Mouse (Mus musculus) liver, adult 2 months (tissue): ENCODE results near the gene Arhgap5. TPM values are rescaled to one million over a fixed set of nuclear protein-coding genes. Genes with fewer than 3 reads are reported as not detected.

ENCODE experiments used
- DNase-seq: peaks from one replicate; pipeline ENCODE4 v3.0.0-alpha.2; 2011; ENCODE audit warnings: low read depth, low spot score; ENCODE audit errors: extremely low read depth
- H3K27ac ChIP-seq: fragments of 200-500 bp; replicated peaks from 2 replicates; pipeline ENCODE4 v1.5.1; 2012; ENCODE audit warnings: low read depth, mild to moderate bottlenecking, control low read depth, inconsistent platforms, low read length; ENCODE audit not compliant: insufficient read depth
- H3K27me3 ChIP-seq: fragments of 200-500 bp; 2 replicates; pipeline ENCODE4 v1.6.1; 2012; ENCODE audit warnings: mild to moderate bottlenecking, moderate library complexity, low read length, inconsistent platforms; ENCODE audit not compliant: control insufficient read depth, insufficient read depth
- H3K36me3 ChIP-seq: fragments of 200-500 bp; 2 replicates; pipeline ENCODE4 v1.6.1; 2012; ENCODE audit warnings: low read length, inconsistent platforms; ENCODE audit not compliant: control insufficient read depth, insufficient read depth
- H3K4me1 ChIP-seq: fragments of 200-500 bp; 2 replicates; pipeline ENCODE4 v1.6.1; 2011; ENCODE audit warnings: low read length; ENCODE audit not compliant: control insufficient read depth, insufficient read depth
- H3K4me3 ChIP-seq: fragments of 200-500 bp; 2 replicates; pipeline ENCODE4 v1.5.1; 2011; ENCODE audit warnings: low read depth, mild to moderate bottlenecking, control low read depth, low read length, moderate library complexity; ENCODE audit not compliant: insufficient read depth
- H3K79me2 ChIP-seq: fragments of 200-500 bp; 2 replicates; pipeline ENCODE4 v1.6.1; 2012; ENCODE audit warnings: inconsistent platforms, mild to moderate bottlenecking, low read length, moderate library complexity; ENCODE audit not compliant: control insufficient read depth, insufficient read depth
- H3K9ac ChIP-seq: fragments of 200-500 bp; 2 replicates; pipeline ENCODE4 v1.6.1; 2012; ENCODE audit warnings: low read depth, mild to moderate bottlenecking, control low read depth, inconsistent platforms, low read length
- CTCF ChIP-seq: fragments of 200-500 bp; IDR thresholded peaks from 2 replicates; pipeline ENCODE4 v1.5.1; 2011; ENCODE audit warnings: low read depth, low read length, control low read depth
- POLR2A ChIP-seq: fragments of 200-500 bp; IDR thresholded peaks from 2 replicates; pipeline ENCODE4 v1.6.1; 2011; ENCODE audit warnings: low read length, control low read depth; ENCODE audit not compliant: insufficient read depth; ENCODE audit errors: extremely low read depth
- WGBS: fragments of 180-500 bp; shearing (Covaris S2); methylation state at CpG from one replicate; pipeline ENCODE4 v1.1.7; 2018; 5-methylcytosine and 5-hydroxymethylcytosine counted together
- polyA plus RNA-seq: library from polyadenylated mRNA; depleted of rRNA; stranded (reverse); fragments of >200 nt; gene quantifications from 2 replicates; pipeline ENCODE4 v1.2.3, GENCODE M21; 2012; rRNA removed
- total RNA-seq: library from RNA; depleted of rRNA; stranded (reverse); fragments of >200 nt; gene quantifications from 2 replicates; pipeline ENCODE4 v1.2.3, GENCODE M21; 2014; rRNA removed

Gene Arhgap5
- 83.8 and 92.7 TPM in 2 replicates for total RNA-seq
- 3.1 and 3.5 TPM in 2 replicates for polyA plus RNA-seq

DNA sequence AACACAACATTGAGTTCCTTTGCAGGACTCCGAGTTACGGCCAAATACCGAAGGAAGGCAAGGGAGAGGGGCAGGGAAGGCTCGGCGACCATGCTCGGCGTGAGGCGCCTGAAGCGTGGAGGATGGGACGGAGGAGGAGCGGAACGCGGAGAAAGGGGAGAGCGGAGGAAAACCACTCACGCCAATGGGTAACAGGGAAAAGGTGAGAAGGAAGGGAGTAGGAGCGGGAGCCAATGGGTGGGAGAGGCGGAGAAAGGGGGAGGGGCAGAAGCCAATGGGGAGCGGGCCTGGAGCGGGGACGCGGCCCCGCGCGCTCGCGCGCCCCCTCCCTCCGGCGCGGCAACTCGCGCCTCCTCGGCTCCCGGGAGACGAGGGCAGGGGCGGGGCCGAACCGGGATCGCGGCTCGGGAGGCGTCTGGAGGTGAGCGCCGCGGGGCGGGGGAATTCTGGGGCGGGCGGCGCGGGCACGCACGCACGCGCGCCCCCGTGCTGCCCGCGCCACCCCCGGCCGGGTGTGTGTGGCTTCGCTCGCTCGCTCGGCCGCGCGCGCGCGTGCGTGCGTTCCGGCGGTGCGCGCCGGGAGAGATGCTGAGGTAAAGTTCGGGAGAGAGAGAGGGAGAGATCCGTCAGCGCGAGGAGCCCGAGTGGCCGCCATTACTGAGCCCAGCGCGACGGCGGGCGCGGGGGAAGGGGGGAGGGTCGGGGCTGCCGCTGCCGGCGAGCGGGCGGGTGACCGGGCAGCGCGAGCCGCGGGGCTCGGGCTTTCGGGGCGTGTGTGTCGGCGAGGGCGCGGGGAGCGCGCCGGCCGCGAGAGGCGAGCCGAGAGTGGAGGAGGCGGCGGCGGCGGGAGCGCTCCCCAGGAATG, at the start of gene Arhgap5:
Gene Arhgap5, plus strand, starts transcription at position 517 of the 865 bp plus-strand sequence.
- Histone ChIP-seq H3K9ac (peak within 1 kb of the TSS; percentile 99), H3K79me2 (peaks cover 8% of the 10 kb centered on the region; the same call in 1 of the 2 replicates), H3K36me3 (no peaks in the 10 kb centered on the region), H3K27ac (peak within 1 kb of the TSS; percentile 95), H3K4me3 (peak within 1 kb of the TSS; percentile 95), H3K27me3 (no peaks in the 10 kb centered on the region), H3K4me1 (no peaks in the 10 kb centered on the region; the same call in 1 of the 2 replicates)
- peak; percentile 91 for DNase-seq
- WGBS = 2% methylated on average over 99 of the region's 119 CpGs
- TF ChIP-seq POLR2A = peak; percentile 97
- no peak for TF ChIP-seq CTCF

DNA sequence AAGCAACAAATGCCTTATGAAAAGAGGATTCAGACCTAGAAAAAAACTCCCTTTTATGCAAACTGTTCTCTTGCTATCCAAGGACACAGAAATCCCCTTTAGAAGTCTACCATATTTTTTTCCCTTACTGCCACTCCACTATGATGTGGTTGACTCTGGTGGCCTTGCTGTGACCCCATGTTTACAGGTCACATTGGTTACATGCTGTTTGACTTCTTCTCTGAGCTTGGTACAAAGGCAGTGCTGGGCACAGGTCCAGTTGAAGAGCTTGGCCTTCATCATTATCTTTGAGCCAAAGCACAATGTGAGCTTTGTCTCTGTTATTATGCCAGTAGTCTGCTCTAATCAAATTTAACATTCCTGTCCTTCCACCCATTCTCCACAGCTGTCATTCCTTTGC, 39.2 kb upstream of the Arhgap5 start:
- H3K27ac ChIP-seq = peak overlapping the region; percentile 48
- peak; percentile 98 for DNase-seq
- no peaks in the 10 kb centered on the region for H3K27me3 ChIP-seq
- H3K36me3 ChIP-seq = no peaks in the 10 kb centered on the region
- no peak overlapping the region for H3K4me3 ChIP-seq
- peaks cover 1% of the 10 kb centered on the region; the same call in 1 of the 2 replicates for H3K4me1 ChIP-seq
- H3K9ac ChIP-seq = no peak overlapping the region
- no peaks in the 10 kb centered on the region for H3K79me2 ChIP-seq
- TF ChIP-seq CTCF = no peak
- no peak for TF ChIP-seq POLR2A

DNA sequence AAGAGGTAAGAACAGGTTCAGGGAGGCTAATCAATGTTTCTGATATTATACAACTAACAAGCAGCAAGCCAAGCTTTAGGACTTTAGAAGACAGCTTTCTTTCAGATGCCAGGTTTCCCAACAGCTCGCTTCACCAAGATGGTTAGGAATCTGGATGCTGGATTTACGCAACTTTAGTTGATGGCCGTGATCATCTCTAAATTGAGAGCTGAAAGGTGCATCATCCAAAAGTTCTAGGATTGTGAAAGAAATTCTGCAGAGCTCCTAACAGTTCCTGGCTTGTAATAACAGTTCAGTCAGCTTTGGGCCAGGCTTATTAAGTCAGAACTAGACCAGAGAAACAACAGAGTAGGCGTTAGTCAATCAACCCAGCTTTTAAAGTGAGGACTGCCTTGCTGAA, 32.2 kb upstream of the Arhgap5 start:
- no peak overlapping the region; the same call in 1 of the 2 replicates for H3K9ac ChIP-seq
- no peak overlapping the region for H3K4me3 ChIP-seq
- peak overlapping the region; percentile 79 for H3K27ac ChIP-seq
- TF ChIP-seq CTCF (no peak), POLR2A (no peak)
- 31% methylated on average over 4 of the region's 4 CpGs for WGBS
- DNase-seq = peak; percentile 98
- H3K27me3 ChIP-seq = no peaks in the 10 kb centered on the region
- peaks cover 17% of the 10 kb centered on the region for H3K4me1 ChIP-seq
- no peaks in the 10 kb centered on the region for H3K79me2 ChIP-seq
- no peaks in the 10 kb centered on the region for H3K36me3 ChIP-seq

DNA sequence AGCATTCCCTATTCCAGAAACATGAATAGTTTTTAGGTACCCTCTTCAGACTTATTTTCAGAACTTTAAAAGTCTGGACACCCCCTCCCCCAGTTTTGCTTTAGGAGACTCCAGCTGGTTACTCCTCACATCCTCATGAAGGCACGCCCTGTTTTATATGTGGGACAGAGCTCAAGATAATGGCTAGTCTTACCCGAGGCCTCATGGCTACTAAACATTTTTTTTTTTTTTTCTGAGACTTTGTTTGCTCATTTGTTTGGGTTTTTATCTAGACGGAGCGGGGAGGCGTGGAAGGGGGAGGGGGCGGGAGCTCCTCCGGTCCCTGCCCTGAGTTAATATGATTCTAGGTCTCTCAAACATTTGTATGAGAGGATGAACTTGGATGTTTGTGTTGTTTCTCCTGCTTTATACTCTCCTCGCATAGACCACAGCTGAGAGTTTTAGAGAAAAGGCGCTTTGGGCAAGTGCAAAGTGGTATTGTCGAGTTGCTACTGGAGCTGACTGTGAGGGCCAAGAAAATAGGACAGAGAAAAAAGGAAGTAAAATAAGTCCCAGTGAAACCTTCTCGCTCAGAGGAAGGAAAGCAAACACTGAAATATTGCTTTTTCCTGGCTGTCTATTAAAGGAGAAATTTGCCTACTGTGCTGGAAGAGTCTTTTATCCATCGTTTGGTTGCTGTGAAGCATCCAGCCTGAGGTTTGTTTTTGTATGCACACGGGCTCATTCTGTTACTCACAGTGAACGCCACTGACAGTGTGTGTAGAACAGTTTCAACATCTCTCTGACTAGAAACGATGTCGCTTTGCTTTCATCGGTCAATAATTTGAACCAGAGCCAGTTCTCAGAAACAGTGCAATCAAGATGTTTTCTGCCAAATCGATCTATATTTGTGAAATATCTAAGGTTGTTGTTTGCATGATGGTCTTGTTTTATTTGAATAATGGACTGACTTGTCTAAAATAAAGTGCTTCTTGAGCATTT, 29.5 kb upstream of the Arhgap5 start:
- 12% methylated on average over 18 of the region's 18 CpGs for WGBS
- Histone ChIP-seq H3K27me3 (no peaks in the 10 kb centered on the region), H3K4me1 (peaks cover 22% of the 10 kb centered on the region), H3K4me3 (peak overlapping the region; percentile 13; the same call in 1 of the 2 replicates), H3K27ac (peak overlapping the region; percentile 81), H3K9ac (peak overlapping the region; percentile 63; the same call in 1 of the 2 replicates), H3K36me3 (no peaks in the 10 kb centered on the region), H3K79me2 (no peaks in the 10 kb centered on the region)
- DNase-seq = peak; percentile 99
- TF ChIP-seq CTCF (no peak), POLR2A (no peak)

DNA sequence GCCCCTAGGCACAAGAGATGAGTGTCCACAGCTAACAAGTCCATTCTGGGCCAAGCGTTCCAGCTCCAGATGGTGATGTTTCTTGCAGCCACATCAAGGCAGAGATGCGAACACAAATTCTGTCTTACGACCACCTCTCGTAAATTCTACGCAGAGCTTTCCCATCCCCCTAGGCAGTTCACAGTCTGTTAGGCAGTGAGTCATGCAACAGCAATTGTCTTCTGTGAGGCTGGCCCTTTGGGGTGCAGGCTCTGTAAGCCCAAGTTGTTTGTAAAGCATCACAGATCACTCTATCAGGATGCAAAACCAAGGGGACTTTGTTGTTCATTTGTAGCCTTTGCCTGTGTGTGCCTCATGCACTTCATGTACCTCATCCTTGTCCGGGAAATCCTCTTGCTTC, 27.7 kb upstream of the Arhgap5 start:
- Histone ChIP-seq H3K9ac (no peak overlapping the region), H3K36me3 (no peaks in the 10 kb centered on the region), H3K4me1 (peaks cover 17% of the 10 kb centered on the region), H3K27ac (no peak overlapping the region), H3K79me2 (no peaks in the 10 kb centered on the region), H3K4me3 (no peak overlapping the region), H3K27me3 (no peaks in the 10 kb centered on the region)
- TF ChIP-seq POLR2A (no peak), CTCF (no peak)
- 97% methylated on average over 6 of the region's 6 CpGs for WGBS
- no peak for DNase-seq
